Mouse (Mus musculus): ENCODE results near the gene Gm9887.

DNA sequence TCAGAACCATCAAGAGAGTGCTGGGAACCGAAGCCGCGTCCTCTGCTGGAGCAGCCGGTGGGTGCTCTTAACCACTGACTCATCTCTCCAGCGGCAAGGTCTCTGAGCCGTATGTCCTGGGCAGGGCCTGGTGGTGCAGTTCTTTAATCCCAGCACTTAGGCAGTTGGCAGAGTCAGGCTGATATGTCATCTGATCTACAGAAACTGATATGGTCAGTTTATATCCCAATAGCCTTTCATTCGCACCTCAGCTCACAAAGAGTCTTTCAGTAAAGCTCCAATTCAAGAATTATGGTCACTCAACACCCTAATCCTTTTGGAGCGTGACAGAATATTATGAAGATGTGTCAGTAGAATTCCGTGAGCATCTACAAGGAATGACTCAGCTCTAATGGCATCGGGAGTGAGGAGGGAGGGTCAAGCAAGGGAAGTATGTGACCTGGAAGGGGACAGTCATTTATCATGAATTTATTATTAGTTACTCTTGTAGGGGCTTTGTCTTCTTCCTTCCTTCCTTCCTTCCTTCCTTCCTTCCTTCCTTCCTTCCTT, 16.1 kb upstream of the Gm9887 start:
- TF ChIP-seq POLR2A (IDR thresholded peaks at IDR 0.05; ENCODE audit: low read depth, low read length) (no peak), USF1 (IDR thresholded peaks at IDR 0.05; ENCODE audit: low read depth, low read length) (no peak), NRF1 (IDR thresholded peaks at IDR 0.05; ENCODE audit: low read depth, low read length) (no peak), RCOR1 (conservative IDR thresholded peaks at IDR 0.05; ENCODE audit: low read depth, low read length) (no peak), CTCF (conservative IDR thresholded peaks at IDR 0.05 in 1 of 2, IDR thresholded peaks at IDR 0.05 in 1 of 2; ENCODE audit: low read depth in 2 of 2, low read length in 2 of 2) (no peak), UBTF (IDR thresholded peaks at IDR 0.05; ENCODE audit: low read depth, low read length) (no peak), E2F4 (IDR thresholded peaks at IDR 0.05; ENCODE audit: insufficient replicate concordance, low read depth, low read length) (no peak), EP300 (IDR thresholded peaks at IDR 0.05; ENCODE audit: low read length) (no peak), ELF1 (IDR thresholded peaks at IDR 0.05; ENCODE audit: low read depth, low read length) (no peak)
